Mouse (Mus musculus): ENCODE measurements around the gene Rgs16. TPM values are rescaled to one million over a fixed set of nuclear protein-coding genes. Genes with fewer than 3 reads are reported as not detected.
"Not testable (repeated sequence)": the region's sequence is repeated elsewhere in the genome, so short reads cannot be mapped to it uniquely, and the experiment has no call there.

Gene Rgs16
- polyA plus RNA-seq, 1 experiment: 1.6 TPM

DNA sequence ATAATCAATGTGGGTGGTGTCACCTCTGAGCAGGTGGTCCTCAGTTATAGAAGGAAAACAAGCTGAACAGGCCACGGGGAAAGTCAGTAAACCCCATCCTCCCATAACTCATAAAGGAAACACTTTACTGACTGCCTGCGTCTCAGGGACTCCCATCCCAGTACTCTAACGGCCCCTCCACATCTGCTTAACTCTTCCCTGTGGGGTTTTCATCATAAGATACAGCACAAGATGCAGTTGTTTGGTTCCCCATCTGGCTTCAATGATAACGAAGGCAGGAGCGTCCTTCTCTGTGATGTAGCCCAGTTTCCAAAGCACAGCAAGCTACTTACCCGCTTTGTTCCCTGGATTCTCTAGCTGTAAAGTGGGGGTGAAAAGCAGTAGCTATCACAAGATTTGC, 9.9 kb downstream of the Rgs16 start:
- DNase-seq (ENCODE audit: low read depth): no peak

GRCm38 (mm10) chr1:153751763-153752301, 11.7 kb downstream of the Rgs16 start:
- no peak for DNase-seq (ENCODE audit: low read depth)

GRCm38 (mm10) chr1:153752521-153752920, 12.4 kb downstream of the Rgs16 start:
- DNase-seq (ENCODE audit: low read depth): no peak

DNA sequence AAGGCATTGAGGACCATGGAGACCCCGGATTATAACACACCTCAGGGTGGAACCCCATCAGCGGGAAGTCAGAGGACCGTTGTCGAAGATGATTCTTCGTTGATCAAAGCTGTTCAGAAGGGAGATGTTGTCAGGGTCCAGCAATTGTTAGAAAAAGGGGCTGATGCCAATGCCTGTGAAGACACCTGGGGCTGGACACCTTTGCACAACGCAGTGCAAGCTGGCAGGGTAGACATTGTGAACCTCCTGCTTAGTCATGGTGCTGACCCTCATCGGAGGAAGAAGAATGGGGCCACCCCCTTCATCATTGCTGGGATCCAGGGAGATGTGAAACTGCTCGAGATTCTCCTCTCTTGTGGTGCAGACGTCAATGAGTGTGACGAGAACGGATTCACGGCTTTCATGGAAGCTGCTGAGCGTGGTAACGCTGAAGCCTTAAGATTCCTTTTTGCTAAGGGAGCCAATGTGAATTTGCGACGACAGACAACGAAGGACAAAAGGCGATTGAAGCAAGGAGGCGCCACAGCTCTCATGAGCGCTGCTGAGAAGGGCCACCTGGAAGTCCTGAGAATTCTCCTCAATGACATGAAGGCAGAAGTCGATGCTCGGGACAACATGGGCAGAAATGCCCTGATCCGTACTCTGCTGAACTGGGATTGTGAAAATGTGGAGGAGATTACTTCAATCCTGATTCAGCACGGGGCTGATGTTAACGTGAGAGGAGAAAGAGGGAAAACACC, 13.7 kb downstream of the Rgs16 start:
- no peak for DNase-seq (ENCODE audit: low read depth)

DNA sequence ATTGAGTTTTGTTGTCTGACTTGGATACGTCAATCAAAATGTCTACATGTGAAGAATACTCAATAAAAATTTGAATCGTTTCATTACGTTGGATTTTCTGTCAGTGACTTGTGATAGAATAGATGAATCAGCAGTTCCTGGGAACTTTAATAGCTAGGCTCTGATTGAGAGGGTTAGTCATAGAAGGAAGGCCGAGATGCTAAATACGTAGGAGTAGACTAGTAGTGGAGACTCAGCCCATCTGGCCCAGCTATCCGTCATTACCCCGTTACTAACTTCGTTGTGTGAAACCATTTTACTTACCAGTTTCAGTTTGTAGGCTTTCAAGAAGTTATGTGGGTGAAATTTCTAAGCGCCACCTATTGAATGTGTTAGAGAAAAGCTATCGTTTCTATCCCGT, 24.0 kb downstream of the Rgs16 start:
- DNase-seq (ENCODE audit: low read depth): no peak

DNA sequence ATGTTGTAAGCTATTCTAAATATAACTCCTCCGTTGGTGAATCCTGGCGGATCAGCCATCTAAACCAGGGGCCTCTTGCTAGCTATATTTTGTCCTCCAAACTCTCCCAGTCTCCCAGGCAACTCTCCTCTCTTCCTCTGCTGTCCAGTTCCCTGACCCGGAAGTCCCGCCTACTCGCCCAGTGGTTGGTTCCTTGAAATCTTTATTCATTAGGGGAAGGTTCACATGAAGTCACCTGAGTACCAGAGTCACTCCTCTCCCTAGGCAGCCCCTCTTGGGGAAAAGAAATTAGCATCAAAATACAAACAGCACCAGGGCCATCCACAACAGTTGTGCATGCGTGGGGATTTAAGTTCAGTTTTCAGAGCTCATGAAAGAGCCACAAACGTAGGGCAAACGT, 26.1 kb downstream of the Rgs16 start:
- no peak for DNase-seq (ENCODE audit: low read depth)

DNA sequence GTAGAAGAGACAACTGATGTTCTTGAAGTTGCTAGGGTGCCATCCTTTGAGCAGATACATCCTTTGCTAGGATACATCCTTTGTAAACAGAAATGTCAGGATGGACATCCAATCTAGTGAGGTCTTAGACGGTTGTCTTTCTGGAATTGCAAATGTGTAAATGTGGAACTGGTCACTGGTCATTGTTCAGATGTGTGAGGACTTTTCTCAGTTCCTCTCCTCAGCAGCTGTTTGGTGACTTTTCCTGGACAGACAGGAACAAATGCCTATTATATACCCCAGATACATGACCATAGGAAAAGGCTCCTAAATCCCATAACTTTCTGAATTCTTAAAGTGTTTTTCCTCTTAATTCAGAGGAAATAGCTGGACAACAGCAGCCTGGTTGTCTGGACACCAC, 27.1 kb downstream of the Rgs16 start:
- no peak for DNase-seq (ENCODE audit: low read depth)

GRCm38 (mm10) chr1:153768465-153768864, 28.3 kb downstream of the Rgs16 start:
- no peak for DNase-seq (ENCODE audit: low read depth)

DNA sequence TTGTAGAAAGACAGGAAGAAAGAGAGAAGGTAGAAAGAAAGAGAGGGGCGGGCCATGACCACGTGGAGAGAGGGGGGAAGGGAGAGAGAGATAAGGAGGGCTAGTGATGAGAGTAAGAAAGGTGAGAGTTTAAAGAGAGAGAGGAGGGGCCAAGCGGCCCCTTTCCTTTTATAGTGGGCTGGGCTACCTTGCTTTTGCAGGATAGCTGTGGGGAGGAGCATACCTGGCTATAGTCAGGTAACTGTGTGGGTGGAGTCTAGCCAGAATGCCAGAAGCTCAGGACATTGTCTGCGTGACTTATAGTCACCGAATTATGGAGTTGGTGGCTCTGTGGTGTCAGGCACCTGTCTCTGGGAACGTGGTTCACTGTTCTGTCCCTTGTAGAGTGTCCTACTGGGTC, 29.4 kb downstream of the Rgs16 start:
- not testable (repeated sequence) for DNase-seq (ENCODE audit: low read depth)

DNA sequence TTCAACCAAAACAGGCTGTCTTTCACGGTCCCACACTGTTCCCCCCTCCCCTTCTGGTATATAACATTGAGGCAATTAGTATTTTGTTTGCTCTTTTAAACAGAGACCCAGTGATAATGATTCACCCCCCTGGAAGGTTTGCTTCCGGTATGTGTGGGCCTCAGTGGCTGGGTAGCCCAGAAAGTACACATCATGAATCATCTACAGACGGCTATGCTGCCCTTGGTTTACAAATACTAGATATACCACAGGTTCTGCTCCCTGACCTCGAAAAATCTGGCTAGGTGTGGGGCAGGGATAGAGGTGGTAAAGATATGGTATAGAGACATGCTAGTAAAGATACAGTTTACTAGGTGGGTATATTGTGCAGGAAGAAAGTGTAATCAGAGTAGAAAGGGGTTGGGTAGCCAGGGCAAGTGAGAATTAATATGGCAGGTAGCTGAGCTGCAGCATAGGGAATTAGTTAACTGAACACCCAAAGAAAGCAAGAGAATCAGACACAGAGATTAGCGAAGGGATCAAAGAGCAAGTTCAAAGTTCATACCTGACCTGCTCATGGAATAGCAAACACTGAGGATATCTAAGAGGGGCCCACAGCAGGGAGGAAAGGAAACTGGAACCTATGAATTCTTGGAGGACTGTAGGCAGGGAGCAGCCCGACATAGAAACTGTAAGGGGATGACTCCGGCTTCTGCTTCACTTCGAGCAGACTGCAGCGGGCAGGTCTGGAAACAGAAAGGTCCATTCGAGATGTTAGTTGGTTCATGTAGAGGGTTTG, 30.0 kb downstream of the Rgs16 start:
- no peak for DNase-seq (ENCODE audit: low read depth)

DNA sequence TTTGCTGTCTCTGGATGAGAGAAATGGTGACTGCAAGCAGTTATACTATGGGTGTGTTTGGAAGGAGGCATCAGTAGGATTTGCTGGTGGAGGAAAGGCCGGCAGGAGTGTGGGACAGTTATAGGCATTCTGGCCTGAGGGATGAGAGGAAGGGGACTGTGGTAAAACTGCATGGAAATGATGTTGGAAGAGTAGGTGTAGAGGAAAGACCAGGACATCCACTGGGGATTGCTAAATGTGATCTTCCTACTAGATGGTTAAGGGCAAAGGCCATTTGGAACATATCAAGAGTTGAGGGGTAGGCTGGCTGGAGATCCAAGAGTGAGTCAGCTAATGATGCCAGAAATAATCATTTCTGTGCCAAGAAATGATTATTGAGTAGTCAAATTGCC, 30.6 kb downstream of the Rgs16 start:
- no peak for DNase-seq (ENCODE audit: low read depth)

DNA sequence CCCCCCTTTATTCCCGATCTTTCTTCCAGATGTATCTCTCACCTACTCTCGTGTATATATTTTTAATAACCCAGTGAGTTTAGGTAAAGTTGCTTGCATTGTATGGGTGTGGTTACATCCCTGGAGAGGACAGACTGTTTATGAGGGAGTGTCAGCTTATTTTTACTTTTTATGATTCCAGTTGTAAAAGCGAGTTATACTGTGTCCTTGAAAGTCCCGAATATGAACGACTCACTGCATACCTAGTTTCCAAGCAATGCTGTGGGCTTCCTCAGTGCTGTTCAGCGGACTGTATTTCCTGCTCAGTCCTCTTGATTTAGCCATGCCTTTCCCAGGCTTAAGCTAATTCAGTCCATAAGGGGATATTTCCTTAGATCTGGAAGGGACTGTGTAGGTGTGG, 35.0 kb downstream of the Rgs16 start:
- no peak for DNase-seq (ENCODE audit: low read depth)

- DNase-seq (ENCODE audit: low read depth): no peak
Measured at GRCm38 (mm10) chr1:153776257-153776656, 36.1 kb downstream of the Rgs16 start.

DNA sequence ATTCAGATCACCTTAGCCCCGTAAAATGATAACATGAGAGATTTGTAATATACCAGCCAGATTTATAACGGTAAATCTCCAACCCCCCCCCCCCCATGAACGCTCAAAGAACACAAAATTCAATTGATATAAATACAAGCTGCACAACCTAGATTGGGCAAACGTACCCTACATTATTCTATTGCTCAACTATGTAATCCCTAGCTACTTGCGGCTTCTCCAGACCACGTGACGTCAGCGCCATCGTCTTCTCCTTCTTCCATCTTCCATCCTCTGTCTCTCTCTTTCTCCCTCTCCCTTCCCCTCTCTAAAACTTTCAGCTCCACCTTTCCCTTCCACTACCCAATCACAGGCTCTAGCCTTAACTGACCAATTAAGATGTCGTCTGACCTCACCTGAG, 38.1 kb downstream of the Rgs16 start:
- DNase-seq (ENCODE audit: low read depth): no peak

DNA sequence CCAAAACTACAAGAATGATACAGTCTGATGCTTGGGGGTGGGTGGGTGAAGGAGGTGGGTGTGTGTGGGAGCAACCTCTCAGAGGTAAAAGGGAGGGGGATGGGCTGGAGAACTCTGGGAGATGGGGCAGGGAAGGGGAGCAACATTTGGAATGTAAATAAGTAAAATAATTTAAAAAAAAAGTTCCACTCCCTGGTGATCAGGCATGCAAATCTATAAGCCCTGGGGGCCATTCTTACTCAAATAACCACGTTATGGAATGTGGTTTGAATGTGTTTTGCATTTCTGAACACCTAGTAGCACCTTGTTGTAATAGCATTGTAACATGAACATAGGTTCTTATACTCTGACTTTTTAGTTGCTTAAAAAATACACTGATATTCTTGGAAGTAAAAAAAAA, 43.2 kb downstream of the Rgs16 start:
- no peak for DNase-seq (ENCODE audit: low read depth)

GRCm38 (mm10) chr1:153785608-153786007, 45.5 kb downstream of the Rgs16 start:
- DNase-seq (ENCODE audit: low read depth): no peak

DNA sequence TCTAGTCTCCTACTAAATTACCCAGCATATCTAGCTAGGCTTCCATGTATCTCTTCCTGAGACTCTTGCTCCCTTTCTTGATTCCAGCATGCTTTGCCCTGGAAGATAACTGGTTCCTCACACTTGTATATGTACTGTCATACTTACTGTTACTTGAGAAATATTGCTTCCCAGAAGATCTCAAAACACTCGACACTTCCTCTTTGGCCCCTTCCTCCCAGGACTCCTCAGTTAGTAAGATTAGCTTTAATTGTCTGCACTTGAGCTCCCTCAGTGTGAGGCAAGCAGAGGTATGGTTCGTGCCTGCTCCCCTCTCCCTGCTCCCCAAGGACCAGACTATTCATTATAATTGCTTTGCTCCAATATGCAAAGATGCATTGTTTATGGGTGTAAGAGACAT, 50.6 kb downstream of the Rgs16 start:
- DNase-seq (ENCODE audit: low read depth): no peak

- DNase-seq (ENCODE audit: low read depth): no peak
Measured at GRCm38 (mm10) chr1:153794241-153794640, 54.1 kb downstream of the Rgs16 start.

Other genes with a start within 250 kb of the Rgs16 start
- gene Npl, start 190.3 kb upstream of the Rgs16 start, polyA plus RNA-seq (2012; rRNA removed): 13.2 and 19.9 TPM in 2 replicates
- gene Rgs8, start 87.3 kb upstream of the Rgs16 start, polyA plus RNA-seq (2012; rRNA removed): 0.01 TPM in 1 of 2 replicates, not detected in the other
- gene Rnasel, start 9.1 kb downstream of the Rgs16 start, polyA plus RNA-seq (2012; rRNA removed): 8.7 and 10.6 TPM in 2 replicates
- gene Rgsl1, start 103.8 kb downstream of the Rgs16 start, polyA plus RNA-seq (2012; rRNA removed): 0.76 and 1.2 TPM in 2 replicates
- 251 and 406 TPM in 2 replicates for gene Teddm1b, start 134.0 kb downstream of the Rgs16 start, polyA plus RNA-seq (2012; rRNA removed)
- gene Teddm1a, start 151.4 kb downstream of the Rgs16 start, polyA plus RNA-seq (2012; rRNA removed): 1,422 and 1,881 TPM in 2 replicates
- 1,893 and 2,796 TPM in 2 replicates for gene Glul, start 159.6 kb downstream of the Rgs16 start, polyA plus RNA-seq (2012; rRNA removed)
- 1,587 and 1,994 TPM in 2 replicates for gene Teddm2, start 159.9 kb downstream of the Rgs16 start, polyA plus RNA-seq (2012; rRNA removed)

Measured in gonadal fat pad, adult 2 months (tissue).